Mouse (Mus musculus) gastrocnemius, adult 2 months (tissue): ENCODE measurements around the gene 1190002N15Rik. TPM values are rescaled to one million over a fixed set of nuclear protein-coding genes. Genes with fewer than 3 reads are reported as not detected.

ENCODE experiments used
- DNase-seq: peaks from one replicate; pipeline ENCODE4 v3.0.0; 2022
- H3K27ac ChIP-seq: fragments of 200-600 bp; 2 replicates; pipeline ENCODE4 v1.8.1; 2022; ENCODE audit warnings: mild to moderate bottlenecking
- H3K4me3 ChIP-seq: fragments of 200-600 bp; 2 replicates; pipeline ENCODE4 v1.8.1; 2022; ENCODE audit warnings: mild to moderate bottlenecking, moderate library complexity
- CTCF ChIP-seq: fragments of 200-600 bp; IDR thresholded peaks from 2 replicates; pipeline ENCODE4 v1.8.1; 2022; ENCODE audit warnings: antibody characterized with exemption, mild to moderate bottlenecking, moderate library complexity
- intact Hi-C: fragments of 180-260 bp; cut with DNase I; formaldehyde crosslinking; loops from one replicate; pipeline ENCODE4 v1.15.1; 2025
- long read RNA-seq, 2 experiments: library from polyadenylated mRNA; stranded (forward); transcript quantifications; one replicate each; pipeline ENCODE4 v2.0.0; 2021
- total RNA-seq, 2 experiments: library from RNA; stranded (reverse); gene quantifications; 2 replicates each; pipeline ENCODE4 v1.2.3; 2021

The 1190002N15Rik gene
- total RNA-seq: 1 to 10 TPM; 3.5 to 5.7 TPM
- long read RNA-seq, experiment 1, transcript 1190002N15Rik-201 (3 exons, 3,950 nt): major isoform, 8 of 8 reads
- long read RNA-seq, experiment 1, partial matches to known transcripts: 0 of 8 reads
- long read RNA-seq, experiment 1, other reads (novel, unspliced or antisense): 0 of 8 reads
- long read RNA-seq, experiment 2, transcript 1190002N15Rik-201 (3 exons, 3,950 nt): major isoform, 7 of 7 reads
- long read RNA-seq, experiment 2, partial matches to known transcripts: 0 of 7 reads
- long read RNA-seq, experiment 2, other reads (novel, unspliced or antisense): 0 of 7 reads

DNA sequence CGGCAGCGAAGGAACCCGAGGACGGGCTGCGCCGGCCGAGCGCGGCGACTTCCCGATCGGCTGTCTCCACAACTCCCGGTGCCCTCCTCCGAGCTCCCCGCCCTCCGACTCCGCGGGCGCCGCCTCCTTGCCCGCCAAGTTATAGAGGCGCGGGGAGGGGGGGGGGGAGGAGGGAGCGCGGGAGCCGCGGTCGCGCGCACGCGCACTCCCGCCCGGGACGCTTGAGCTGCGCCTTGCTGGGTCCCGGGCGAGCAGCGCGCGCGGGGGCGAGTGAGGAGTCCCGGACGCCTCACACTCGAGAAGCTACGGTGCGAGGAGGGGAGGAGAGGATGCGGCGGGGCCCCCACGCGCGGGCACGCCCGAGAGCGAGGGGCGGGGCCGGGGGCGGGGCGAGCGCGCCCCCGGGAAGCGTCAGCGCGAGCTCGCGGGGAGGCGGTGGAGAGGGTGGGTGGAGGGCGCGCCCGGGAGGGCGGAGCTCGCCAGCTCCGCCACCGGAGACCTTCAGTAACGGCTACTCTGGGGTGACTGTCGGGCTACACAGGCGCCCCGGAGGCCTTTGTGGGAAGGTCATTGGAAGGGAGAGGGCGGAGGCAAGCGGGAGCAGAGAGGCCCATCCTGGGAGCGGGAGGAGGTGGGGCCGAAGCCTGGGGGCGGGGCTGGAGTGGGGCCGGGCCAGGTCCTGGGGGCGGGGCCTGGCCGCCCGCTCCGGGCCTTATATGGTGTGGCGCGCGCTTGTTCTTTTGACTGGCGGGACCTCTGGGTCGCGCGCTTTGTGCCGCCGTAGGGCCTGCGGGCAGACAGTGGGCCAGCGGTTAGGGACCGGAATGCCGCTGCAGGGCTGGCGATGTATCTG lies at the start of gene 1190002N15Rik:
Gene 1190002N15Rik (minus strand): TSS at position 112 of the 853 bp plus-strand sequence.
- intact Hi-C loops: loop anchor here (5.0 to 10.0 kb wide), 2 partner anchors 111 to 323 kb away; no protein-coding TSS in a partner anchor
- TF ChIP-seq CTCF: 0 out of 2 replicates have a peak, but pooled peaks have one; percentile 6

DNA sequence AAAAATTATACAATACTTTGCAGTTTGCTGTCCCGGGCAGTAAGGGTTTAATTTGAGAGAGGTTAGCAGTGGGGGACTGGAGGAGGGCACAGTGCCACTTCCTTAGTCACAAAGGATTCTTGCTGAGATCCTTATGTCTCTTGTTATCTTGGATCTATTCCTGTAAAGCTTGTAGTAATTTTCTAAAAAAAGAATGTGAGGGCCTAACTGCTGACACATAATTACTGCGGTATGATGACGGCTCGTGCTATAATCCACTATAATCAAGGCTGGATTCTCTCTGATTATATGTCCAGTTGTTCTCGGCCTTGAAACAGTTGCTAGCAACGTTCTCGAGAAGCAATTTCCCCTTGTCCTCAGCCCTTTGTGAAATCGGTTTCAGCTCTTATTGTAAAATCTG lies 44.4 kb upstream of the 1190002N15Rik start:
- no peak for DNase-seq
- no peak for TF ChIP-seq CTCF
- Histone ChIP-seq H3K27ac (no peak overlapping the region), H3K4me3 (no peak overlapping the region)
- intact Hi-C loops: no loop called here

More for the DNA sequence above, at the start of gene 1190002N15Rik:
- H3K4me3 ChIP-seq: peak within 1 kb of the TSS; percentile 78
- H3K27ac ChIP-seq: peak within 1 kb of the TSS; percentile 95
- peak; percentile 97 for DNase-seq

DNA sequence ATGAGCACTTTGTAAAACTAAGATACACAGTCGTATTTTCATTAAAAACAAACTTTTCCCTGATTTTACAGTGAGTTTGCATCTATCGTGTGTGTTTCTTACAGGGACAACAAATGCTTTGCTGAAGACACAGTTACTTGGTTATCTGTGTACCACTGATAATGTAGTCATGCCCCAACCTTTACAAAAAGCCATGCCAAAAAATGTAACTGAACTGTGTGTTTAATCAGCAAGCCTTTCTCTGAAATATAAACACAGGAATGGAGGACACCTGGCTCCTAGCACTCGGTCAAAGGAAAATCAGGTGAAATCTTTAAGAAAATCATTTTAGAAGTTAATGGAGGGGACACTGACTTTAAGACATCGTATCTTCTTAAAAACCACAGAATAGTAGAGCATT lies 43.8 kb upstream of the 1190002N15Rik start:
- Histone ChIP-seq H3K4me3 (no peak overlapping the region), H3K27ac (no peak overlapping the region)
- intact Hi-C loops: no loop called here
- TF ChIP-seq CTCF: no peak
- DNase-seq: no peak

DNA sequence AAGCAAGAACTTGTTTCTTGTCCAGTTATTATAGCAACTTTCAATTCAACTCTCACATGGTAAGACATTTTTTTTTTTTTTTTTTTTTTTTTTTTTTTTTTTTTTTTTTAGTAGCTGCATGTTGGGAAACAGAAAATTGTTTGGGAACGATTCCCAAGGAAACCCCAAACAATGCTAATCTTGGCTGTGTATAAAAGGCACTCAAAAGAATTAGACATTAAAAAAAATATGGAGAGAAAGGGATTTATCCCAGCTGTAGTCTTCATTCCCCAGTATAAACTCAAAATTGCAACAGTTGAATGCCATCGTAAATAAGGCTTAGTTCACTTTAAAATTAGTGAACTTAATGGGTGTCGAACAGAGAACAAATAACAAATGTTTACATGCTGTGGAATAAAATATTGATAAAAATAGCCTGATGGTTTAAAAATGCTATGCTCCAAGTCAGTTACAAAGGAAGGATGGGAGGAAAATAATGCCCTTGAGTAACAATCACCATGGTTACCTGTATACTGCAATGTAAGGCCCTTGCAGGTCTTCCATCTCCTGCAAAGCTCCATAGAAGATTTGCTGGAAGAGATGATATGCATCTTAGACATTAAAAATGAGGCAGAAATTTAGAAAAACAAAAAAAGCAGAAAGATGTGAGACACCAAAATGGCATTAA lies 42.3 kb upstream of the 1190002N15Rik start:
- no peak for DNase-seq
- no peak for TF ChIP-seq CTCF
- Histone ChIP-seq H3K4me3 (no peak overlapping the region), H3K27ac (no peak overlapping the region)
- intact Hi-C loops: no loop called here

DNA sequence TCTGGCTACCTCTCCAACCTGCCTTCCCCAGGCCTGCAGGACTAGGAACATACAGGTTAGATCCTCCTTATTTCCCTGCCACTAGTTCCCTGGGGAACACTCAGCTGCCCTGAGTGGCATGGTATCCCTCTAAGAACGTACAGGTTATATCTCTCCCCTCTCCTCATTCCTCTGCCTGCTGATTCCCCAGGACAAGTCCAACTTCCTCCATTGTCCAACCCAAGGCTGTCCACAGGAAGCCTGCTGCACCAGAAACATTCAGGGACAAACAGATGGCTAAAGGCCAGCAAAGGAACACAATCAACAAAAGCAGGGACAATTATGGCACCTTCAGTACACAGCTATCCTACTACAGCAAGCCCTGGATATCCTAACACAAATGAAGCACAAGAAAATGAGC lies 33.9 kb upstream of the 1190002N15Rik start:
- intact Hi-C loops: no loop called here
- no peak for TF ChIP-seq CTCF
- Histone ChIP-seq H3K4me3 (no peak overlapping the region), H3K27ac (peak overlapping the region; percentile 61)
- DNase-seq: no peak

DNA sequence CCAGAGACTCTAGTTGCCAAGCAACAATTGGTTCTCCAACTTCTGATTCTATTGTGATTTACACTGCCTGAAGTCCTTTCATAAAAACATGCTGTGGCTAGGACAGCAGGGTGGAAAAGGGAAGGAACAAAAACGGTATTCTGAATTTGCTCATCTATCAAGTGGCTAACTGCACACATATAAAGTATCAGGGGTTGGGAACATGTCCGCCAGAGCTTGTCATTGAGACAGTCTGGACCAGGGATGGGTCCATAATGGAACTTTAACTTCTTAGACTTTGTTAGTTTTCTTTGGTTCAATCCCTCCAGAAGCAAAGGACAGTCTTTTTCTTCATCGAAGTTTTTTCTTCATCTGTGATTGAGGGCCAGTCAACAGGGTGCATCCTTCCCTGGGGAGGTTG lies 30.5 kb upstream of the 1190002N15Rik start:
- no peak for DNase-seq
- intact Hi-C loops: no loop called here
- Histone ChIP-seq H3K27ac (no peak overlapping the region), H3K4me3 (no peak overlapping the region)
- TF ChIP-seq CTCF: no peak

DNA sequence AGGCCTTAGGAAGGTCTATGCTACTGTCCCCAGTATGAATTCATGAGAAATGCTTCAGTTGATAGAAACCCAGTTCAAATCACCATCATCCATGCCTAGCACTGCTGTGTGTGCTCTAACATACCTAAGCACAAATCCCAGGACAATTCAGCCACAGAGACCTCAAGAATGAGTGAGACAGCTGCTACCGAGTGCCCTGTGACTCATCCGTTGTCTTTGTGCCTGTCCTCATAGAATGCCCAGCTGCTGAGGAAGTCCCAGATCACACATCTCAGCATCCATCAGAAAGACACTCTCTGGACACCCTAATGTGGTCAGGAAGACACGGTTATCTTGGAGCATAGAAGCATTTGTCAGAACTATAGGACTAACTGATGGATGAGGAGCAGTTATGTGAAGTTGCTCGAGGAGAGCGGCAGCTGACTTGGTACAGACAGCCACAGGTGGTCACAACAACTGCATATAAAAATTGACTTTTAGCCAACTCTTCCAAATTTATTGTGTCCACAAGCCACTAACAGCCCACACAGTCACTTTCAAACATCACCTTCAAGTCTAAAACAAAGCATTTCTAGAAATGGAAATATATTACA lies 29.9 kb upstream of the 1190002N15Rik start:
- H3K4me3 ChIP-seq: no peak overlapping the region
- DNase-seq: no peak
- no peak for TF ChIP-seq CTCF
- intact Hi-C loops: no loop called here
- H3K27ac ChIP-seq: no peak overlapping the region

DNA sequence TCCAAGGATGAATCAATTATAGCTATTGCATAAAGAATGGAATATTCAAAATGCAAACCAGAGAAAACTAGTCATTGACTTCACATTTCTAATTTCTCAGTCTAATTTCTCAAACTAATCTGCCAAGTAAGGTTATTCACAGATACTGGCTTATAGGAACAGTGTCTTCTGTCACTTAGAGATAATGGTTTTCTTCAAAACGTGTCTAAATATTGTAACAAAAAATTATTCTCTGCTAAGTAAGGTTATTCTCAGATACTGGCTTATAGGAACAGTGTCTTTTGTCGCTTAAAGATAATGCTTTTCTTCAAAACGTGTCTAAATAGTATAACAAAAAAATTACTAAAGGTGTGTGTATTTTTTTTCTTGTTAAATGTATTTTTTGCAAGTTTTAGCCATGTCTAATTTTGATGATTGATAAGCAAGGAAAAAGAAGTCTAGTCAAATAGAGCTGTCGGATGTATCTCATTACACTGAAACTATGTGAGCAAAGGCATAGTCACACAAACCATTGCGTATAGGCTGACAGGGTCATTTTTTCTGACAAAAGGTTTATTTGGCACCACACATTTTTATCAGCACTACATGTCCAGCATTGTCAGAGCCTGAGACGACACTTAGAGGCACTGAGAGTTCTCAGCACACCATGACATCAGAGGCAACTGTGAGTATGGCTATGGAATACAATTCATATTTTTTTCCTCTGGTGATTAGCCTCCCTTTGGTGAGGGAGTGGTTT lies 19.1 kb upstream of the 1190002N15Rik start:
- no peak overlapping the region for H3K27ac ChIP-seq
- intact Hi-C loops: no loop called here
- no peak for DNase-seq
- TF ChIP-seq CTCF: no peak
- no peak overlapping the region for H3K4me3 ChIP-seq

DNA sequence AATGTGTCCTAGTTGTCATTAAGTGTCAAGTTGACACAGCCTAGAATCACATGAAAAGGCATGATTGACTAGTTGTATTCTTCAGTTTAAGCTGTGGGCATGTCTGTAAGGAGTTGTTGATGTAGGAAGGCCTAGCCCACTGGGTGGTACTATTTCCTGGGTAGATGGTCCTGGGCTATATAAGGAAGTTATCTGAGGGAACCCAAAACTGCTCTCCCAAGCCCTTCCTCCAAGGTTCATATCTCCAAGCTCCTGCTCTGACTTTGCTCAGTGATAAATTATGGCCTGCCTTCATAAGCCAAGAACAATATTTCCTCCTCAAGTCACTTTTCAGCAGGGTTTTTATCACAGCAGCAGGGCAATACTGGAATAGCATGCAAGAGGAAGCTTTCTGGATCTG lies 18.4 kb upstream of the 1190002N15Rik start:
- intact Hi-C loops: no loop called here
- TF ChIP-seq CTCF: no peak
- no peak for DNase-seq
- Histone ChIP-seq H3K27ac (no peak overlapping the region), H3K4me3 (no peak overlapping the region)

DNA sequence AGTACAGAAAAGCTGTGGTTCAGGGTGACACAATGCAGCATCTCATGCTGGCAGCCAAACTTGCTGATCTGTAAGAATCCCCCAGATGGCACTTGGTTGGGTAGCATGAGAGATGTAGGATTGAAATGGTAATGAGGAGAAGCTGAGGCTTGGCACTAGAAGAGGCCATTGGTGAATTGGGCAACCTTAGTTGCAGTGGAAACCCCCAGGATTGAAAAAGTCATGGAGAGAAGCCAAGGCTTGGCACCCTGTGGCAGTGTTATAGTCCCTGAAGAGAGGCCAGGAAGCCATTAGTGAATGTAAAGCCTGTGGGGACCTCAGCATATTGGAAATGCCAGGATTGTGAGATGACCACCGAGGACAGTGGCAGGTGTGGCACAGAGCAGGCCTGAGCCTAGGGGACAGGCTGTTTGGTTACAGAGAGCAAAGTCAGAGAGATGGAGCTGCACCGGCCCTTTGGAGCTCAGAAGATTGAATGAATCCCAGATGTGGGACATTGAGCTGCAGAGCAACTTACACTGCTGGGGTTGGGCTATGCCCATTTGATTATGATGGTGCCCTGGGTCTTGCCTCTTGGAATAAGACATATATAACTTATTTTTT lies 12.7 kb upstream of the 1190002N15Rik start:
- no peak for TF ChIP-seq CTCF
- intact Hi-C loops: no loop called here
- no peak overlapping the region for H3K27ac ChIP-seq
- H3K4me3 ChIP-seq: no peak overlapping the region
- DNase-seq: no peak

DNA sequence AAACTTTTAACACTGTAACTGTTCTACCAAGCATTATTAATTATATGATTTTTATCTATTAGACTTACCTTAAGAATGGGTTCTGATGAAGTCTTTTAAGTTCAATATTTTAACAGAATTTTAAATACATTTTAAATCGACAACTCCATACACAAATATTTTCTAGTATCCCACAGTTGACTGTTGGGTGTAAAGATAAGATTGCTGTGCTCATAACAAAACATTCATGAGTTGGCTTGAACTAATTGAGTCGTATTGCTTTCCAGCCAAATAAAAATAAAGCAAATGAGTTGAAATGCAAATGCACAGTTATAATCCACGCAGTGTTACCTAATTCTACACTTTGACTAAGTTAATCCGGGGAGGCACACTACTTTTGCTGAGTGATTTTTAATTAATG lies 6.0 kb upstream of the 1190002N15Rik start:
- no peak for DNase-seq
- TF ChIP-seq CTCF: no peak
- intact Hi-C loops: no loop called here
- no peak overlapping the region for H3K4me3 ChIP-seq
- no peak overlapping the region for H3K27ac ChIP-seq
